ENCODE assay signal across 20 mouse cellular contexts in genomic region chr19:55649363-55649762, GRCm38 (mm10).
DNase-seq lines count a peak whose midpoint lies in the region; ATAC-seq lines count a peak whose summit lies in the region.
"Had no signal": no experiment of that assay in that cellular context is flagged by ENCODE, and none has a peak within 500 bp of the region (broad histone marks: within the 10 kb centered on the region; RNA-seq: fewer than 3 reads in every experiment).

No protein-coding gene starts in this region.

- peak; percentile 9 for DNase-seq in heart, postnatal 25 days (ENCODE audit: low spot score)
- no peak for DNase-seq in heart, postnatal 14 days
- DNase-seq in neural tube, embryonic 11.5 days (ENCODE audit: low spot score): peak; percentile 2
- DNase-seq in neural tube, embryonic 10.5 days (ENCODE audit: extremely low spot score, low spot score): no peak
- peak; percentile 55 for DNase-seq in lung, postnatal 36 days
- no peak for DNase-seq in frontal cortex, adult 2 months (ENCODE audit: extremely low spot score in 1 of 2, low spot score in 1 of 2)
- DNase-seq in hindbrain, embryonic 11.5 days (ENCODE audit: low spot score): no peak
- DNase-seq: adrenal gland, adult 2 months; cerebellum, postnatal 10 days; gastrocnemius, postnatal 10 days; kidney, adult 11 months; kidney, postnatal 14 days; layer of hippocampus, postnatal 36 days; left cerebral cortex, postnatal 4 days; retina, postnatal 1 day; thymus, postnatal 36 days had no signal

- no peak overlapping the region for H3K9ac ChIP-seq in neural tube, embryonic 11.5 days (ENCODE audit: low read length)
- H3K9ac ChIP-seq in hindbrain, embryonic 11.5 days (ENCODE audit: low read depth, low read length): no peak overlapping the region
- H3K9ac ChIP-seq: forebrain, embryonic 15.5 days; liver, embryonic 14.5 days; neural tube, embryonic 15.5 days had no signal

- no peak overlapping the region for H3K4me2 ChIP-seq in neural tube, embryonic 11.5 days (ENCODE audit: low read depth)
- no peak overlapping the region for H3K4me2 ChIP-seq in hindbrain, embryonic 11.5 days (replicated peaks; ENCODE audit: low read depth, low read length)
- H3K4me2 ChIP-seq: forebrain, embryonic 15.5 days; neural tube, embryonic 15.5 days had no signal

- intact Hi-C loops in heart, postnatal 25 days (cut with DNase I): no loop called here
- intact Hi-C loops in heart, postnatal 14 days (cut with DNase I): no loop called here

- no peak overlapping the region for H3K27ac ChIP-seq in neural tube, embryonic 11.5 days (ENCODE audit: low read depth, low read length)
- H3K27ac ChIP-seq in hindbrain, embryonic 11.5 days (ENCODE audit: low read depth, low read length): no peak overlapping the region
- H3K27ac ChIP-seq: forebrain, embryonic 15.5 days; liver, embryonic 14.5 days; neural tube, embryonic 15.5 days had no signal

- no peaks in the 10 kb centered on the region for H3K9me3 ChIP-seq in neural tube, embryonic 11.5 days (ENCODE audit: control insufficient read depth, low read length)
- H3K9me3 ChIP-seq in hindbrain, embryonic 11.5 days (ENCODE audit: control insufficient read depth, low read length): no peaks in the 10 kb centered on the region
- H3K9me3 ChIP-seq: forebrain, embryonic 15.5 days; neural tube, embryonic 15.5 days had no signal

- no peaks in the 10 kb centered on the region for H3K36me3 ChIP-seq in neural tube, embryonic 11.5 days (ENCODE audit: control insufficient read depth, insufficient read depth, low read length)
- H3K36me3 ChIP-seq in hindbrain, embryonic 11.5 days (ENCODE audit: control insufficient read depth, insufficient read depth, low read length): no peaks in the 10 kb centered on the region
- H3K36me3 ChIP-seq: forebrain, embryonic 15.5 days; neural tube, embryonic 15.5 days had no signal

- WGBS in neural tube, embryonic 11.5 days: 91% methylated on average over 10 of the region's 10 CpGs
- WGBS in hindbrain, embryonic 11.5 days: 97% methylated on average over 10 of the region's 10 CpGs

- H3K27me3 ChIP-seq in neural tube, embryonic 11.5 days (ENCODE audit: control insufficient read depth, insufficient read depth, low read length): no peaks in the 10 kb centered on the region
- H3K27me3 ChIP-seq in hindbrain, embryonic 11.5 days (ENCODE audit: control insufficient read depth, insufficient read depth, low read length): peaks cover 2% of the 10 kb centered on the region; the same call in 1 of the 2 replicates
- H3K27me3 ChIP-seq: forebrain, embryonic 15.5 days had no signal

- H3K4me3 ChIP-seq in neural tube, embryonic 11.5 days (ENCODE audit: low read depth, low read length): no peak overlapping the region
- H3K4me3 ChIP-seq in hindbrain, embryonic 11.5 days (ENCODE audit: low read depth, low read length): no peak overlapping the region
- H3K4me3 ChIP-seq: forebrain, embryonic 15.5 days; neural tube, embryonic 15.5 days had no signal

- H3K4me1 ChIP-seq in neural tube, embryonic 11.5 days (ENCODE audit: control insufficient read depth, insufficient read depth, low read length): no peaks in the 10 kb centered on the region
- no peaks in the 10 kb centered on the region for H3K4me1 ChIP-seq in hindbrain, embryonic 11.5 days (replicated peaks; ENCODE audit: control insufficient read depth, insufficient read depth, low read length)
- H3K4me1 ChIP-seq: forebrain, embryonic 15.5 days; neural tube, embryonic 15.5 days had no signal

- ATAC-seq in neural tube, embryonic 11.5 days (ENCODE audit: insufficient read depth, low FRiP score, low TSS enrichment): no peak
- ATAC-seq in hindbrain, embryonic 11.5 days (ENCODE audit: low FRiP score): no peak
- ATAC-seq: forebrain, embryonic 15.5 days; hindbrain, embryonic 16.5 days had no signal

Comparison
In these comparisons a context has a peak if more than half of its experiments do, and no peak if none do; other contexts are left out.
1. DNase-seq: peak in heart, postnatal 25 days (single experiment), neural tube, embryonic 11.5 days (single experiment) and lung, postnatal 36 days (single experiment); none in heart, postnatal 14 days (0 of 2), neural tube, embryonic 10.5 days (single experiment), frontal cortex, adult 2 months (0 of 2) and hindbrain, embryonic 11.5 days (single experiment).